Mouse (Mus musculus) common myeloid progenitor, adult 5-6 weeks (primary cell): ENCODE results near the gene Veph1. TPM values are rescaled to one million over a fixed set of nuclear protein-coding genes. Genes with fewer than 3 reads are reported as not detected.

ENCODE experiments used
- ATAC-seq: replicated peaks from 2 replicates; pipeline ENCODE4 v1.8.0; 2016; ENCODE audit warnings: low read depth, mild to moderate bottlenecking, moderate TSS enrichment, inconsistent platforms; ENCODE audit not compliant: poor library complexity, severe bottlenecking
- total RNA-seq: library from RNA; stranded (forward); fragments of 200-1000, 187-1606 nt; gene quantifications from 2 replicates; pipeline ENCODE4 v1.2.3, GENCODE M21; 2017

The Veph1 gene
- total RNA-seq, 1 experiment from 2014 or later, result not detected

GRCm38 (mm10) chr3:66131264-66131950, 165.2 kb downstream of the Veph1 start:
- no peak for ATAC-seq

DNA sequence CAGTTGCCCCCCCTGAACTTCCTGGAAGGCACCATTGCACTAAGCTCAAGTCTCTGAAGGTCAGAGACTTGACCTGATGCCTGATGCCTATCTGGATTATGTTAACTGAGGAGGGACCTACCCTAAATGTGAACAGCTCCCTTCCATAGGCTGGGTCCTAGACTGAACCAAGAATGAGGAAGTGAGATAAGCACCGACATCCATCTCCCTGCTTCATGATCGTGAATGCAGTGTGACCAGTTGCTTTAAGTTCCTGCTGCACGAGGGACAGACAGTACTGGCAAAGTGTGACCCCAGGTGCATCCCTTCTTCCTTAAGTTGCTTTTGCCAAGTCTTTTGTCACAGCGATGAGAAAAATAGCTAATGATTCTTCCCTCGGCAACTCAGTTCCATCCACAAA, 166.9 kb downstream of the Veph1 start:
- peak; percentile 88 for ATAC-seq

- ATAC-seq, result no peak
Observed at GRCm38 (mm10) chr3:66105493-66105892, 191.1 kb downstream of the Veph1 start.

- ATAC-seq, result no peak
Observed at GRCm38 (mm10) chr3:66102599-66102932, 194.1 kb downstream of the Veph1 start.

GRCm38 (mm10) chr3:66101809-66102598, 194.6 kb downstream of the Veph1 start:
- ATAC-seq, result no peak

DNA sequence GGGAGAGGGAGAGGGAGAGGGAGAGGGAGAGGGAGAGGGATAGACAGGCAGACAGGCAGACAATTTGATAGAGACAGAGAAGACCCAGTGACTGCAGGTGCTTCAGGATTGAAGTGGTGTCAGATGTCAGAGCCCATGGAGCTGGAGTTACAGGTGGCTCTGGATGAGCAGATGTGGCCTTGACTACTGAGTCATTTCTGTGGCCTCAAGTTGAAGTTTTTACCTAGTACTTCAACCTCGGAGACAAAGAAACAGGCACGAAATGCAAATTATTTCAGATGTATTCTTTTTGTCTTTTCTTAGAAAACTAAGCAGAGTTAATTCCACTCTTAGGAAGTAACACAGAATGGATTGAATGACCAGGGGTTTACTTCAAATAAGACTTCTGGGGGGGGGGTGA, 195.6 kb downstream of the Veph1 start:
- ATAC-seq, result no peak

DNA sequence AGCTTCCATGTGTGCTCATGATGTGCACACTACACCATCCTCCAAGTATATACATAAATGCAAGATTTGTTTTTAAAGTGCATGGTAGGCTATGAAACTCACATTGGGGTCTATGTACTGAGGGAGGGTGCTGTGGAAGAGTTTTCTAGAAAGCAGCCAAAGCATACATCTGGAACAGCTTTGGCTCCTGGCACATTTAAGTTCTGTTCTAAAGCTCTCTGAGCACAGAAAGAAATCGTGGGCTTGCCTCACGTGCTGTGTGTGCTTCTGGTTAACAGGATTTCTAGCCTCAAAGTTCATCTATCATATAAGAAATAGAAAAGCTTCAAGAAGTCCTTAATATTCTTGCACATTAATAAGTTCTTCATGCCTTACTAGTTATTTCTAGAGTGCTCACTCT, 204.9 kb downstream of the Veph1 start:
- ATAC-seq, result no peak

GRCm38 (mm10) chr3:66087608-66088007, 209.0 kb downstream of the Veph1 start:
- ATAC-seq, result no peak

GRCm38 (mm10) chr3:66083856-66084255, 212.8 kb downstream of the Veph1 start:
- ATAC-seq, result no peak

- no peak for ATAC-seq
Observed at GRCm38 (mm10) chr3:66083407-66083806, 213.2 kb downstream of the Veph1 start.

GRCm38 (mm10) chr3:66082975-66083374, 213.7 kb downstream of the Veph1 start:
- no peak for ATAC-seq

DNA sequence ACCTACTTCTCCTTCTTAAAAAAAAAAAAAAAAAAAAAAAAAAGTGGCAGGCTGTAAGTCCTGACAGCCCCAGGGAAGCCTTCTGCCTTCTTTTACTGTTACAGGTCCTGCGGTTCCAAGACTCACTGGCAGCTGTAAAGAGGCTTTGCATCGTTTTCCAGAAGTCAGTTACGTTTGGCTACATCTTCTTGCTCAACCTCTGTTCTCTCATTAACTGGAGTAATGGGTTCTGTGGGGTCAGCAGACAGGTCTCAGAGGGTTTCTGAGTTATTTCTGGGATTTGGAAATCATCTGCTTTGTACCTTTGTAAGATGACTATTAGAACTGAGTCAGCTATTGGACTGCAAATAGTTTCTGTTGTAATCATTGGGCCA, 215.3 kb downstream of the Veph1 start:
- no peak for ATAC-seq

DNA sequence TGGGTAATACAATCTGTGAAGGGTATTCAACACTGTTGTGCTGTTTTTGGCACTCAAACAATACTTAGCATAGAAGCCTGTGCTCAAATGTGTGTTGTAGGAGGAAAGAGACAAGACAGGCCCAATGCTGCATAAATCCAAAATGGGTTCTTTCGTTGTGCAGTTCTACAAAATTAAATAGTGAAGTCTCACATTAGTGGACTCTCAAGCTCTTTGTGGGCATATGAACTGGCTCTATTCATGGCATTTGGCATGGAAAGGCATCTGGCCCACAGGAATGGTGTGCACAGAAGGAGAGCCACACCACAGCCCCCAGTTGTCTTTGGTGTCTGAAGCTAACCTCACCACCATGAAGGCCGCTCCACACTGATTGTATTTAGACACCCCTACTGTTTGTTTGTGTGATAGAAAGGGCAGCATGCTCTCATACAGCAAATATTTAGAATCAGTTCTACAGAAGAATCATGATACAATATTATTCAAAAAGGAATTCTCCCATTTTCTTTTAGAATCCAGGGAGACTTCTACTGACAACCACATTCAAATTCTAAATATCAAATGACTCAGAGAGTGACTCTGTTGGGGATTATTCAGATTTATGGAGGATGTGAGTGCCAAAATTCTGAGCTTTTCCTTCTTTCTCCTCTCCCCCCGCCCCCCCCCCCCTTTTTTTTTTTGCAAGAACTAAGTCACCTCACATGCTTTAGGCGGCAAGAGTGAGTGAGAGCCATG, 215.8 kb downstream of the Veph1 start:
- ATAC-seq, result no peak

GRCm38 (mm10) chr3:66079886-66080285, 216.8 kb downstream of the Veph1 start:
- ATAC-seq, result no peak

DNA sequence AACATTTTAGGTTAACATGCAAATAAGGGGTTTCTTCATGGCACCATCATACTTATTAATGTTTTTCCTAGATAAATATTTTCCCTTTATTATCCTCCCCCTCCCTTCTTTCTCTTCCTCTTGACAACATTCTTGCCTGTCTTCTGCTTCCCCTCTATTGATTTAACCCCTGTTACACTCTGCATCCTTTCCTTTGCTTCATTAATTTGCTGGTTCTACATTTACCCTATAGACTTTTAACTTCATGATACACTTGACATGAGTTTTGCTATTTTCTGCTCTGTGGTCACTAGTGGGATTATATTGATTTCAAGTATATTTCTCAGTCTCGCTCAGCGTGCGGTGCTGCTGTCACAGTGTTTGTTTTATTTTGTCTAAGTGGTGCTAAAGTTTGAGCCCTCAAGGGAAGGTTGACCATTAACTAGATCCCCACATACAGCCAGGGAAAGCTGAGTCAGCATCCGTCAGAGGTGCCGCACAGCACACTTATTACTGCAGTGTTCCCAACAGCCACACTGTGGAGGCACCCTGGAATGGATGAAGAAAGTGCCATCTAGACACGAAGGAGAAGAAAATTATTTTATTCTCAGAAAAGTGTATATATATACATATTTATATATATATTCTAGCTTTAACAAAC, 217.6 kb downstream of the Veph1 start:
- no peak for ATAC-seq

DNA sequence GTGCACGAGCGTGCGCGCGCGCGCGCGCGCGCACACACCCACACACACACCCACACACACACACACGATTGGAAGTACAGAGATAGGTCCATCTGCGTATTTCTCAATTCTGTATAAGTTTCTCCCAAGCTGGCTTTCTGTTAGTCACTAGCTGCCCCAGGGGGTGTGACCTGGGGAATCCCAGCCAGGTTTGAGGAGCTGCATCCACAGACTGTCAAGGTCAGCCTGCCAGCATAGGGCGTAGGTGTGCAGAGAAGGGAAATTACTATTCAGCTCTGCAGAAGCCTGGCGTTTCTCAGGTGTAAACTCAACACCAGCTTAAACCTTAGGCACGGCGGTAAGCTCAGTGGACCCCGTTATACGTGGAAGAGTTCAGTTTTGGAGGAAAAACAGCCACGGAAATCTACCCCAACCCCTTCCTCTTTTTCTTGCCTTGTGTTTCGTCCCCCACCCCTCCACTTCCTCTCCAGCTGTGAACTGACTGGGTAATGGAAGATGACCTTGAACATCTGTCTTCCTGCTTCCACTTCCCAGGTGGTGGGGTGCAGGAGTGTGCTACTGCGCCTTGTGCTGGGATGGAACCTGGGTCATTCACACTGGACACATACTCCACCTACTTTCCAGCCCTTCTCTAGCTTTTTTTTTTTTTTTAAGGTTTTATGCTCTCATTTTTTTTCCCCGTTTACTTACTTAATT, 218.5 kb downstream of the Veph1 start:
- peak; percentile 78 for ATAC-seq

DNA sequence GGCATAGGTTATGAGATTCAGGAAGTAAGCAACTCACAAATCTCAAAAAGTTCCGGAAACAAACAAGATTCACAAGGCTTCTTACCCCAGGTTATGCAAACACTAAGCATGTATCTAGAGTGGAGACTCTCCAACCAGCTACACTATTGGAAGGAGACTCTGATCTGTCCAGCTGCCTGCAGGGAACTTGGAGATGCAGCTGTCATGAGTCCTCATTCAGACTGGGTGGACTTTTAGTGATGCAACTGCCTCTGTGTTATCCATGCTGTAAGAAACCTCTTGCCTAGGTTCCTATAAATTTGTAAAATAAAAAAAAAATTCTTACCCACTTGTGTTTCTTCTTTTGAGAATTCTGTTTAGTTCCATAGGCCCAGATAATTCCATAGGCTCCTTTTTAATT, 226.4 kb downstream of the Veph1 start:
- ATAC-seq, result no peak

DNA sequence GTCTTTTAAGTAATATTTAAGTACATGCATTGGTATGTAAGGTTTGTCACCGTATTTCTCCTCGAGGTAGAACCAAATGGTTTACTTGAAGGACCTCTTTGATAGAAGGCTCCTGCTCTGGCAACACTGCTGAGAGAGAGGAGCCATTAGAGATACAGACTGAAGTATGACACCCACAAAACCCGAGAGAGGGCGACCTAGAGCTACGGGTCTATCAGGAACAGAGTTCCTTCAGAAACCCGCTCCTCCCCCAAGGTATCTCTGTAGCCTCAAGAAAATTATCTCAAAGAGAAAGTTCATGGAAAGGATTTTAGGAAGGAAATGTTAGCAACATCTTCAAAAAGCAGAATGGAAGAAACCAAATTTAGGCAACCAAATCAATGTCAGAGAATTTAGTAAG, 232.8 kb downstream of the Veph1 start:
- ATAC-seq, result 0 out of 2 replicates have a peak, but pooled peaks have one; percentile 68

GRCm38 (mm10) chr3:66056912-66057311, 239.7 kb downstream of the Veph1 start:
- no peak for ATAC-seq

- ATAC-seq, result 0 out of 2 replicates have a peak, but pooled peaks have one; percentile 18
Observed at GRCm38 (mm10) chr3:66055652-66056051, 241.0 kb downstream of the Veph1 start.
